Mouse (Mus musculus) retina, postnatal 1 day (tissue): ENCODE measurements around the gene Nt5c3b.

Experiments
- DNase-seq: peaks from one replicate; pipeline ENCODE4 v3.0.0-alpha.2; 2012

Gene Nt5c3b

GRCm38 (mm10) chr11:100398517-100398916 is 43.1 kb downstream of the Nt5c3b start:
- DNase-seq: no peak

- DNase-seq: peak; percentile 100
Observed at GRCm38 (mm10) chr11:100397600-100398389, 43.8 kb downstream of the Nt5c3b start, which contains the start of gene Jup. Jup (minus strand) TSS chr11:100397763.

- peak; percentile 30 for DNase-seq
Observed at GRCm38 (mm10) chr11:100396886-100397599, 44.6 kb downstream of the Nt5c3b start.

GRCm38 (mm10) chr11:100395861-100396631 is 45.6 kb downstream of the Nt5c3b start:
- peak; percentile 35 for DNase-seq

- peak; percentile 27 for DNase-seq
Observed at GRCm38 (mm10) chr11:100395200-100395599, 46.4 kb downstream of the Nt5c3b start.

- no peak for DNase-seq
Observed at GRCm38 (mm10) chr11:100394353-100395074, 47.1 kb downstream of the Nt5c3b start.

GRCm38 (mm10) chr11:100393733-100394132 is 47.9 kb downstream of the Nt5c3b start:
- no peak for DNase-seq

- DNase-seq: no peak
Observed at GRCm38 (mm10) chr11:100392958-100393357, 48.6 kb downstream of the Nt5c3b start.

- no peak for DNase-seq
Observed at GRCm38 (mm10) chr11:100391884-100392345, 49.7 kb downstream of the Nt5c3b start.

- DNase-seq: no peak
Observed at GRCm38 (mm10) chr11:100391081-100391883, 50.3 kb downstream of the Nt5c3b start.

GRCm38 (mm10) chr11:100389931-100390445 is 51.6 kb downstream of the Nt5c3b start:
- no peak for DNase-seq

- no peak for DNase-seq
Observed at GRCm38 (mm10) chr11:100388588-100388987, 53.0 kb downstream of the Nt5c3b start.

- no peak for DNase-seq
Observed at GRCm38 (mm10) chr11:100387589-100388375, 53.8 kb downstream of the Nt5c3b start.

GRCm38 (mm10) chr11:100387111-100387510 is 54.5 kb downstream of the Nt5c3b start:
- no peak for DNase-seq

- no peak for DNase-seq
Observed at GRCm38 (mm10) chr11:100386586-100386985, 55.0 kb downstream of the Nt5c3b start.

GRCm38 (mm10) chr11:100385016-100385415 is 56.6 kb downstream of the Nt5c3b start:
- no peak for DNase-seq

- no peak for DNase-seq
Observed at GRCm38 (mm10) chr11:100382682-100383081, 58.9 kb downstream of the Nt5c3b start.

- DNase-seq: no peak
Observed at GRCm38 (mm10) chr11:100379311-100379710, 62.3 kb downstream of the Nt5c3b start.

GRCm38 (mm10) chr11:100378446-100378845 is 63.2 kb downstream of the Nt5c3b start:
- DNase-seq: no peak

- no peak for DNase-seq
Observed at GRCm38 (mm10) chr11:100377989-100378388, 63.6 kb downstream of the Nt5c3b start.
